Mouse (Mus musculus): ENCODE results near the gene Smoc2. TPM values are rescaled to one million over a fixed set of nuclear protein-coding genes. Genes with fewer than 3 reads are reported as not detected.

The Smoc2 gene
- polyA plus RNA-seq, 1 experiment from 2014 or later = 8.2 TPM

- ATAC-seq (replicated peaks; ENCODE audit: low FRiP score) (no peak), DNase-seq (ENCODE audit: low spot score) (no peak)
- no peaks in the 10 kb centered on the region for H3K27me3 ChIP-seq (ENCODE audit: control insufficient read depth, insufficient read depth, low read length)
- H3K27ac ChIP-seq (ENCODE audit: low read depth, low read length) = no peak overlapping the region
- H3K9ac ChIP-seq (ENCODE audit: low read length) = no peak overlapping the region
- no peak overlapping the region for H3K4me2 ChIP-seq (ENCODE audit: low read depth, low read length, severe bottlenecking)
- H3K9me3 ChIP-seq (ENCODE audit: control insufficient read depth, low read length) = no peaks in the 10 kb centered on the region
- H3K4me1 ChIP-seq (replicated peaks; ENCODE audit: control insufficient read depth, insufficient read depth, low read length) = no peaks in the 10 kb centered on the region
- no peaks in the 10 kb centered on the region for H3K36me3 ChIP-seq (ENCODE audit: control insufficient read depth, insufficient read depth, low read length)
- 76% methylated on average over 11 of the region's 11 CpGs for WGBS
- H3K4me3 ChIP-seq (ENCODE audit: low read depth, low read length) = no peak overlapping the region
These were observed 34.9 kb upstream of the Smoc2 start for GRCm38 (mm10) chr17:14244195-14244965.

GRCm38 (mm10) chr17:14246266-14246665, 33.0 kb upstream of the Smoc2 start:
- DNase-seq (ENCODE audit: low spot score) = no peak
- 91% methylated on average over 2 of the region's 2 CpGs for WGBS
- no peaks in the 10 kb centered on the region for H3K4me1 ChIP-seq (replicated peaks; ENCODE audit: control insufficient read depth, insufficient read depth, low read length)

GRCm38 (mm10) chr17:14247931-14248330, 31.4 kb upstream of the Smoc2 start:
- DNase-seq (ENCODE audit: low spot score) (no peak), ATAC-seq (replicated peaks; ENCODE audit: low FRiP score) (no peak)
- WGBS = 93% methylated on average over 8 of the region's 8 CpGs
- H3K4me2 ChIP-seq (ENCODE audit: low read depth, low read length, severe bottlenecking) = no peak overlapping the region
- H3K4me1 ChIP-seq (replicated peaks; ENCODE audit: control insufficient read depth, insufficient read depth, low read length) = no peaks in the 10 kb centered on the region
- H3K27ac ChIP-seq (ENCODE audit: low read depth, low read length) = no peak overlapping the region
- H3K36me3 ChIP-seq (ENCODE audit: control insufficient read depth, insufficient read depth, low read length) = no peaks in the 10 kb centered on the region
- no peaks in the 10 kb centered on the region for H3K9me3 ChIP-seq (ENCODE audit: control insufficient read depth, low read length)
- no peak overlapping the region for H3K9ac ChIP-seq (ENCODE audit: low read length)
- H3K4me3 ChIP-seq (ENCODE audit: low read depth, low read length) = no peak overlapping the region
- no peaks in the 10 kb centered on the region for H3K27me3 ChIP-seq (ENCODE audit: control insufficient read depth, insufficient read depth, low read length)

More at GRCm38 (mm10) chr17:14246266-14246665, 33.0 kb upstream of the Smoc2 start:
- ATAC-seq (replicated peaks; ENCODE audit: low FRiP score) = no peak
- H3K27me3 ChIP-seq (ENCODE audit: control insufficient read depth, insufficient read depth, low read length) = no peaks in the 10 kb centered on the region
- H3K4me3 ChIP-seq (ENCODE audit: low read depth, low read length) = no peak overlapping the region
- no peaks in the 10 kb centered on the region for H3K9me3 ChIP-seq (ENCODE audit: control insufficient read depth, low read length)
- no peak overlapping the region for H3K9ac ChIP-seq (ENCODE audit: low read length)
- H3K27ac ChIP-seq (ENCODE audit: low read depth, low read length) = no peak overlapping the region
- no peaks in the 10 kb centered on the region for H3K36me3 ChIP-seq (ENCODE audit: control insufficient read depth, insufficient read depth, low read length)
- no peak overlapping the region for H3K4me2 ChIP-seq (ENCODE audit: low read depth, low read length, severe bottlenecking)

DNA sequence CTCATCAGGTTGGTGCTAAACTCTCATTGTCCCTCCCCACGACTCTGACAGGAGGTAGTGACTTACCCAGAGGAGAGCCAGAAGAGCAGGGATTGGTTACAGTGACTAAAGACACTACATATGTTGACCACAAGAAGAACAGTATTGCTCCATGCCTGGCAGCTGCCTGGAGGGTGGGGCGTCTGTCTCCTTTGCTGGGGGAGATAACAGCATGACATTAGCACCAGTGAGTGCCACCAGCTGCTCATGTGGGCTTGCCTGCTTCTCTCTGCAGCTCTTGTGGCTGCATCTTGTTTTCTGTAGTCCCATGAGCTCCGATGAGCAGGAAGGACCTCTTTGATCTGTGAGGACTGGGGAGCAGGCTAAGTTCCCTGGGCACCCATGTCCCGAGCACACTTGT, 29.7 kb upstream of the Smoc2 start:
- DNase-seq (ENCODE audit: low spot score) = no peak
- Histone ChIP-seq H3K27me3 (ENCODE audit: control insufficient read depth, insufficient read depth, low read length) (no peaks in the 10 kb centered on the region), H3K9me3 (ENCODE audit: control insufficient read depth, low read length) (no peaks in the 10 kb centered on the region), H3K4me2 (ENCODE audit: low read depth, low read length, severe bottlenecking) (no peak overlapping the region), H3K4me3 (ENCODE audit: low read depth, low read length) (no peak overlapping the region), H3K36me3 (ENCODE audit: control insufficient read depth, insufficient read depth, low read length) (no peaks in the 10 kb centered on the region), H3K9ac (ENCODE audit: low read length) (no peak overlapping the region), H3K4me1 (replicated peaks; ENCODE audit: control insufficient read depth, insufficient read depth, low read length) (no peaks in the 10 kb centered on the region), H3K27ac (ENCODE audit: low read depth, low read length) (no peak overlapping the region)
- WGBS = 76% methylated on average over 4 of the region's 4 CpGs
- ATAC-seq (replicated peaks; ENCODE audit: low FRiP score) = no peak

GRCm38 (mm10) chr17:14250401-14250800, 28.9 kb upstream of the Smoc2 start:
- Histone ChIP-seq H3K4me2 (ENCODE audit: low read depth, low read length, severe bottlenecking) (no peak overlapping the region), H3K9me3 (ENCODE audit: control insufficient read depth, low read length) (no peaks in the 10 kb centered on the region), H3K9ac (ENCODE audit: low read length) (no peak overlapping the region), H3K27me3 (ENCODE audit: control insufficient read depth, insufficient read depth, low read length) (no peaks in the 10 kb centered on the region), H3K4me1 (replicated peaks; ENCODE audit: control insufficient read depth, insufficient read depth, low read length) (no peaks in the 10 kb centered on the region), H3K4me3 (ENCODE audit: low read depth, low read length) (no peak overlapping the region), H3K36me3 (ENCODE audit: control insufficient read depth, insufficient read depth, low read length) (no peaks in the 10 kb centered on the region), H3K27ac (ENCODE audit: low read depth, low read length) (no peak overlapping the region)
- WGBS = 89% methylated on average over 8 of the region's 8 CpGs
- ATAC-seq (replicated peaks; ENCODE audit: low FRiP score) (no peak), DNase-seq (ENCODE audit: low spot score) (no peak)

- Histone ChIP-seq H3K4me1 (replicated peaks; ENCODE audit: control insufficient read depth, insufficient read depth, low read length) (no peaks in the 10 kb centered on the region), H3K9ac (ENCODE audit: low read length) (no peak overlapping the region), H3K4me2 (ENCODE audit: low read depth, low read length, severe bottlenecking) (no peak overlapping the region), H3K4me3 (ENCODE audit: low read depth, low read length) (no peak overlapping the region), H3K27ac (ENCODE audit: low read depth, low read length) (no peak overlapping the region), H3K36me3 (ENCODE audit: control insufficient read depth, insufficient read depth, low read length) (no peaks in the 10 kb centered on the region), H3K27me3 (ENCODE audit: control insufficient read depth, insufficient read depth, low read length) (no peaks in the 10 kb centered on the region), H3K9me3 (ENCODE audit: control insufficient read depth, low read length) (no peaks in the 10 kb centered on the region)
- DNase-seq (ENCODE audit: low spot score) (no peak), ATAC-seq (replicated peaks; ENCODE audit: low FRiP score) (no peak)
- WGBS = 81% methylated on average over 7 of the region's 7 CpGs
These were observed 26.9 kb upstream of the Smoc2 start for GRCm38 (mm10) chr17:14252456-14252855.

DNA sequence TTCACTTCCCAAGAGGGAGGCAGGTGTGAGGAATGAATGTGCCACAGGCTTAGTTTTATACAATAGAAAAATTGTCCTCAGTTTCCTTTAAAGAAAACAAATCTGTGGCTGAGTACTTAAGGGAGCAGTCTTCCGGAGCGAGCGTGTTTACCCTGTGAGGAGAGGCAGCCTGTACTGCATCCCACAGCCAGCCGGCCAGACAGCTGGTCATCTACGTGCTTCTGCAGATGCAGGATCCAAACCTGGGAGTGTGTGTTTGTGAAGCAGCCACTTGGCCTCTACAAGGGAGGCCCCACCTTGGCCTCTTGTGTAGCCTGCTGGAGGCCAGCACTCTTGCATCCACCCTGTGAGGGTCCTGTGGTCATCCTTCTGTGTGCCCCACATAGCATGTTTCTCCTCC, 24.7 kb upstream of the Smoc2 start:
- ATAC-seq (replicated peaks; ENCODE audit: low FRiP score) = no peak
- Histone ChIP-seq H3K27ac (ENCODE audit: low read depth, low read length) (no peak overlapping the region), H3K36me3 (ENCODE audit: control insufficient read depth, insufficient read depth, low read length) (no peaks in the 10 kb centered on the region), H3K9me3 (ENCODE audit: control insufficient read depth, low read length) (no peaks in the 10 kb centered on the region), H3K4me3 (ENCODE audit: low read depth, low read length) (no peak overlapping the region), H3K4me1 (replicated peaks; ENCODE audit: control insufficient read depth, insufficient read depth, low read length) (no peaks in the 10 kb centered on the region), H3K9ac (ENCODE audit: low read length) (no peak overlapping the region), H3K4me2 (ENCODE audit: low read depth, low read length, severe bottlenecking) (no peak overlapping the region), H3K27me3 (ENCODE audit: control insufficient read depth, insufficient read depth, low read length) (no peaks in the 10 kb centered on the region)
- WGBS = 85% methylated on average over 5 of the region's 5 CpGs
- no peak for DNase-seq (ENCODE audit: low spot score)

GRCm38 (mm10) chr17:14257799-14258520, 21.3 kb upstream of the Smoc2 start:
- no peak overlapping the region for H3K4me2 ChIP-seq (ENCODE audit: low read depth, low read length, severe bottlenecking)
- no peaks in the 10 kb centered on the region for H3K9me3 ChIP-seq (ENCODE audit: control insufficient read depth, low read length)
- H3K4me1 ChIP-seq (replicated peaks; ENCODE audit: control insufficient read depth, insufficient read depth, low read length) = no peaks in the 10 kb centered on the region
- ATAC-seq (replicated peaks; ENCODE audit: low FRiP score) = no peak
- DNase-seq (ENCODE audit: low spot score) = no peak
- no peak overlapping the region for H3K9ac ChIP-seq (ENCODE audit: low read length)
- 87% methylated on average over 7 of the region's 7 CpGs for WGBS
- H3K27ac ChIP-seq (ENCODE audit: low read depth, low read length) = no peak overlapping the region
- H3K4me3 ChIP-seq (ENCODE audit: low read depth, low read length) = no peak overlapping the region
- H3K36me3 ChIP-seq (ENCODE audit: control insufficient read depth, insufficient read depth, low read length) = no peaks in the 10 kb centered on the region
- no peaks in the 10 kb centered on the region for H3K27me3 ChIP-seq (ENCODE audit: control insufficient read depth, insufficient read depth, low read length)
